Mouse (Mus musculus): ENCODE data around the gene Prss50. TPM values are rescaled to one million over a fixed set of nuclear protein-coding genes. Genes with fewer than 3 reads are reported as not detected.

The Prss50 gene
- polyA plus RNA-seq, 1 experiment from 2014 or later, result 0.14 TPM

DNA sequence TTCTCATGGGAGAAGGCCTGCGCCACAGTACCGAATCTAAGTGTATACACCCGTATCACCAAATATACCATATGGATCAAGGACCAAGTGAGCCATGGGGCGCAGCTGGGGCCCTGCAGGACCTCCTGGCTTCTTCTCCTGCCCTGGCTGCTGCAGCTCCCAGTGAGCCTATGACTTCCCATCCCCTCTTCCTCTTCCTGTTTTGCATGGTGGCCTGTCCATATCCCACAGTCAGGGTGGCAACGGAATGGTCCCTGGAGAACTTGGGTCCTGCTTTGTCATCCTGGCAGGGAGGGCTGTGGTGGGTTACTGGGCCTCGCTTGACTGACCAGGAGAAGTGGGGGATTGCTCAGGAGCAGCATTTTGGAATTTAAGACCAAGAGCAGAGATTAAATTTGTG, 16.9 kb upstream of the Prss50 start:
- no peak overlapping the region for H3K4me2 ChIP-seq
- no peaks in the 10 kb centered on the region for H3K36me3 ChIP-seq
- 82% methylated on average over 6 of the region's 6 CpGs for WGBS
- ATAC-seq (ENCODE audit: insufficient number of reproducible peaks, insufficient read depth, low FRiP score, low TSS enrichment, low read depth), result no peak
- H3K9me3 ChIP-seq, result no peaks in the 10 kb centered on the region
- no peaks in the 10 kb centered on the region for H3K27me3 ChIP-seq
- no peak overlapping the region for H3K4me3 ChIP-seq
- H3K9ac ChIP-seq, result no peak overlapping the region
- no peak overlapping the region for H3K27ac ChIP-seq
- H3K4me1 ChIP-seq, result no peaks in the 10 kb centered on the region

GRCm38 (mm10) chr9:110841438-110841837, 16.3 kb upstream of the Prss50 start:
- no peaks in the 10 kb centered on the region for H3K27me3 ChIP-seq
- H3K4me1 ChIP-seq, result no peaks in the 10 kb centered on the region
- WGBS, result 69% methylated on average over 2 of the region's 2 CpGs
- no peak overlapping the region for H3K4me2 ChIP-seq
- ATAC-seq (ENCODE audit: insufficient number of reproducible peaks, insufficient read depth, low FRiP score, low TSS enrichment, low read depth), result no peak
- no peak overlapping the region for H3K9ac ChIP-seq
- H3K4me3 ChIP-seq, result no peak overlapping the region
- H3K9me3 ChIP-seq, result no peaks in the 10 kb centered on the region
- no peaks in the 10 kb centered on the region for H3K36me3 ChIP-seq
- H3K27ac ChIP-seq, result no peak overlapping the region

- WGBS, result 79% methylated on average over 10 of the region's 10 CpGs
- Histone ChIP-seq H3K9ac (no peak within 1 kb of the TSS), H3K9me3 (no peaks in the 10 kb centered on the region), H3K4me1 (no peaks in the 10 kb centered on the region), H3K4me2 (no peak within 1 kb of the TSS), H3K27me3 (no peaks in the 10 kb centered on the region), H3K27ac (no peak within 1 kb of the TSS), H3K36me3 (no peaks in the 10 kb centered on the region), H3K4me3 (no peak within 1 kb of the TSS)
- ATAC-seq (ENCODE audit: insufficient number of reproducible peaks, insufficient read depth, low FRiP score, low TSS enrichment, low read depth), result no peak
These were observed 13.6 kb upstream of the Prss50 start, which contains the start of gene Prss46 for GRCm38 (mm10) chr9:110844206-110844605. TSS of gene Prss46 (plus strand) at chr9:110844506.

- H3K27ac ChIP-seq, result no peak overlapping the region
- no peaks in the 10 kb centered on the region for H3K27me3 ChIP-seq
- no peaks in the 10 kb centered on the region for H3K36me3 ChIP-seq
- H3K9me3 ChIP-seq, result no peaks in the 10 kb centered on the region
- no peak overlapping the region for H3K4me2 ChIP-seq
- H3K4me1 ChIP-seq, result no peaks in the 10 kb centered on the region
- 81% methylated on average over 7 of the region's 7 CpGs for WGBS
- H3K9ac ChIP-seq, result no peak overlapping the region
- ATAC-seq (ENCODE audit: insufficient number of reproducible peaks, insufficient read depth, low FRiP score, low TSS enrichment, low read depth), result no peak
- H3K4me3 ChIP-seq, result no peak overlapping the region
These were observed 8.6 kb upstream of the Prss50 start for GRCm38 (mm10) chr9:110849162-110849561.

DNA sequence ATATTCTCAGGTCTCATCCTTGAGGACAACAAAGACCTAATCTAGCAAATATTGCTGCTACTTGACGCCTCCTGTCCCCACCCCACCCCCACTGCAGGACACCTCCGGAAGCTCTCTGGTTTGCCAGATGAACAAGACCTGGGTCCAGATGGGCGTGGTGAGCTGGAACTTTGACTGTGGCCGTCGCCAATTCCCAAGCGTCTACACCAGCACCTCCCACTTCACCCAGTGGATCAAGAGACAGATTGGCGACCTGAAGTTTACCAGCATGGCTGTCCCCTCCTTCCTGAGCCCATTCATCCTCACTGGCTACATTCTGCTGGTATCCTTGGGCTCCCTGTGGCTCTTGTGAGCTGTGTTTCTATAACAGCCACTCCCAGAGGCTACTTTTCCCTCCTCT, 1.9 kb upstream of the Prss50 start:
- no peak overlapping the region for H3K4me2 ChIP-seq
- peaks cover 7% of the 10 kb centered on the region for H3K4me1 ChIP-seq
- no peak overlapping the region for H3K9ac ChIP-seq
- peaks cover 28% of the 10 kb centered on the region for H3K27me3 ChIP-seq
- no peak overlapping the region for H3K4me3 ChIP-seq
- no peaks in the 10 kb centered on the region for H3K9me3 ChIP-seq
- 78% methylated on average over 7 of the region's 7 CpGs for WGBS
- ATAC-seq (ENCODE audit: insufficient number of reproducible peaks, insufficient read depth, low FRiP score, low TSS enrichment, low read depth), result no peak
- no peak overlapping the region for H3K27ac ChIP-seq
- H3K36me3 ChIP-seq, result no peaks in the 10 kb centered on the region

- Histone ChIP-seq H3K4me2 (no peak overlapping the region), H3K27ac (no peak overlapping the region), H3K4me3 (no peak overlapping the region), H3K27me3 (peaks cover 28% of the 10 kb centered on the region), H3K9me3 (no peaks in the 10 kb centered on the region), H3K36me3 (no peaks in the 10 kb centered on the region), H3K4me1 (peaks cover 7% of the 10 kb centered on the region), H3K9ac (no peak overlapping the region)
- 56% methylated on average over 4 of the region's 4 CpGs for WGBS
- ATAC-seq (ENCODE audit: insufficient number of reproducible peaks, insufficient read depth, low FRiP score, low TSS enrichment, low read depth), result no peak
These were observed 847 bp upstream of the Prss50 start for GRCm38 (mm10) chr9:110856920-110857319.

GRCm38 (mm10) chr9:110858523-110858922, 756 bp downstream of the Prss50 start:
- WGBS, result 36% methylated on average over 5 of the region's 5 CpGs
- no peaks in the 10 kb centered on the region for H3K36me3 ChIP-seq
- H3K9me3 ChIP-seq, result no peaks in the 10 kb centered on the region
- no peak overlapping the region for H3K9ac ChIP-seq
- peaks cover 28% of the 10 kb centered on the region for H3K27me3 ChIP-seq
- H3K4me1 ChIP-seq, result peaks cover 7% of the 10 kb centered on the region
- H3K4me3 ChIP-seq, result no peak overlapping the region
- H3K4me2 ChIP-seq, result no peak overlapping the region
- H3K27ac ChIP-seq, result no peak overlapping the region
- ATAC-seq (ENCODE audit: insufficient number of reproducible peaks, insufficient read depth, low FRiP score, low TSS enrichment, low read depth), result no peak

GRCm38 (mm10) chr9:110858967-110859596, 1.3 kb downstream of the Prss50 start:
- no peak overlapping the region for H3K4me2 ChIP-seq
- H3K4me3 ChIP-seq, result no peak overlapping the region
- no peak overlapping the region for H3K27ac ChIP-seq
- ATAC-seq (ENCODE audit: insufficient number of reproducible peaks, insufficient read depth, low FRiP score, low TSS enrichment, low read depth), result no peak
- H3K36me3 ChIP-seq, result no peaks in the 10 kb centered on the region
- H3K4me1 ChIP-seq, result peaks cover 7% of the 10 kb centered on the region
- no peaks in the 10 kb centered on the region for H3K9me3 ChIP-seq
- 84% methylated on average over 5 of the region's 5 CpGs for WGBS
- peaks cover 28% of the 10 kb centered on the region for H3K27me3 ChIP-seq
- H3K9ac ChIP-seq, result no peak overlapping the region

GRCm38 (mm10) chr9:110871030-110871429, 13.3 kb downstream of the Prss50 start:
- no peaks in the 10 kb centered on the region for H3K36me3 ChIP-seq
- H3K4me3 ChIP-seq, result no peak overlapping the region
- no peak overlapping the region for H3K4me2 ChIP-seq
- no peaks in the 10 kb centered on the region for H3K9me3 ChIP-seq
- H3K27ac ChIP-seq, result no peak overlapping the region
- no peak for ATAC-seq (ENCODE audit: insufficient number of reproducible peaks, insufficient read depth, low FRiP score, low TSS enrichment, low read depth)
- H3K4me1 ChIP-seq, result peaks cover 22% of the 10 kb centered on the region
- peaks cover 32% of the 10 kb centered on the region for H3K27me3 ChIP-seq
- 20% methylated on average over 7 of the region's 7 CpGs for WGBS
- H3K9ac ChIP-seq, result no peak overlapping the region

GRCm38 (mm10) chr9:110873681-110874659, 16.2 kb downstream of the Prss50 start:
- Histone ChIP-seq H3K27ac (no peak overlapping the region), H3K27me3 (peaks cover 48% of the 10 kb centered on the region), H3K4me2 (peak overlapping the region; percentile 59), H3K9ac (peak overlapping the region; percentile 52), H3K9me3 (no peaks in the 10 kb centered on the region), H3K4me1 (peaks cover 22% of the 10 kb centered on the region), H3K36me3 (no peaks in the 10 kb centered on the region), H3K4me3 (peak overlapping the region; percentile 37)
- WGBS, result 10% methylated on average over 34 of the region's 40 CpGs
- ATAC-seq (ENCODE audit: insufficient number of reproducible peaks, insufficient read depth, low FRiP score, low TSS enrichment, low read depth), result 0 out of 2 replicates have a peak, but pooled peaks have one; percentile 22

GRCm38 (mm10) chr9:110874660-110875191, 17.0 kb downstream of the Prss50 start:
- Histone ChIP-seq H3K4me2 (no peak overlapping the region), H3K4me1 (peaks cover 30% of the 10 kb centered on the region), H3K9ac (no peak overlapping the region; the same call in 1 of the 2 replicates), H3K27me3 (peaks cover 55% of the 10 kb centered on the region), H3K4me3 (no peak overlapping the region), H3K36me3 (no peaks in the 10 kb centered on the region), H3K27ac (no peak overlapping the region), H3K9me3 (no peaks in the 10 kb centered on the region)
- no peak for ATAC-seq (ENCODE audit: insufficient number of reproducible peaks, insufficient read depth, low FRiP score, low TSS enrichment, low read depth)
- WGBS, result 11% methylated on average over 3 of the region's 3 CpGs
